Mouse (Mus musculus): ENCODE results near the gene Lsm14a. TPM values are rescaled to one million over a fixed set of nuclear protein-coding genes. Genes with fewer than 3 reads are reported as not detected.

Gene Lsm14a
- polyA plus RNA-seq, 1 experiment from 2014 or later: 76.2 TPM

DNA sequence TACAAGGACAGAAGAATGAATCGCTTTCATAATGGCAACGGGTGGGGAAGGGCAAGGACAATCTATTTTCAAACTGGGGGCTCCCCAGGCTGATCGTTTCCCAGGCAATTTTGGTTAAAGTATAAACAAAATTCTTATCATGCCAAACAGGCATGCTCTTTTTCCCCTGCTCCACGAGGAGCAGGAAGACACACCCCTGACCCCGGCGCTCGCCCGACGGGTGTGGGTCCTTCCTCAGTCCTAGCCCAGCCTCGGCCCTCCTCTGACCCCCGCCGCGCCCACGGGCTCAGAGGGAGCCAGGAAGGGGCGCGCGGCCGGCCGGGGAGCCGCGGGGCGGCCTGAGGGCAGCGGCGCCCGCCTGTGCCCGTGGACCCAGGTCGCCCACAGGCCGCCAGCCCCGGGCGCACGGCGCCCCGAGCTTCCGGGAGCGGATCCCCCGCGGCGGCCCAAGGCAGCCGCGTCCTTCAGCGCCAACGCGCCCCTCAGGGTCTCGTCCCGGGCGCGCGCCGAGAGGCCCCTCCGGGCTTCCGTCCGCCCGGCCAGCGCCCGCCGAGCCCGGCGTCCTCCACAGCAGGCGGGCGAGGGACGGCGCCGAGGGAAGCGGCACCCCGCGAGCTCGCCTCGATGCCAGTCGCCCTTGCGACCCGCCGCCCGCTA lies 80.2 kb downstream of the Lsm14a start:
- Histone ChIP-seq H3K9me3 (ENCODE audit: control insufficient read depth, low read length) (no peaks in the 10 kb centered on the region), H3K4me1 (ENCODE audit: control insufficient read depth, insufficient read depth, low read length) (peaks cover 6% of the 10 kb centered on the region; the same call in 1 of the 2 replicates), H3K27me3 (ENCODE audit: control insufficient read depth, insufficient read depth, low read length) (no peaks in the 10 kb centered on the region), H3K36me3 (ENCODE audit: control insufficient read depth, insufficient read depth, low read length) (no peaks in the 10 kb centered on the region), H3K27ac (ENCODE audit: low read depth, low read length) (peak overlapping the region; percentile 73), H3K9ac (ENCODE audit: low read length) (peak overlapping the region; percentile 86), H3K4me2 (peak overlapping the region; percentile 85), H3K4me3 (ENCODE audit: low read depth, low read length) (peak overlapping the region; percentile 93)
- ATAC-seq (ENCODE audit: low FRiP score) (peak; percentile 91), DNase-seq (ENCODE audit: low spot score, missing footprints) (no peak)
- under 1% methylated on average over 70 of the region's 73 CpGs for WGBS

DNA sequence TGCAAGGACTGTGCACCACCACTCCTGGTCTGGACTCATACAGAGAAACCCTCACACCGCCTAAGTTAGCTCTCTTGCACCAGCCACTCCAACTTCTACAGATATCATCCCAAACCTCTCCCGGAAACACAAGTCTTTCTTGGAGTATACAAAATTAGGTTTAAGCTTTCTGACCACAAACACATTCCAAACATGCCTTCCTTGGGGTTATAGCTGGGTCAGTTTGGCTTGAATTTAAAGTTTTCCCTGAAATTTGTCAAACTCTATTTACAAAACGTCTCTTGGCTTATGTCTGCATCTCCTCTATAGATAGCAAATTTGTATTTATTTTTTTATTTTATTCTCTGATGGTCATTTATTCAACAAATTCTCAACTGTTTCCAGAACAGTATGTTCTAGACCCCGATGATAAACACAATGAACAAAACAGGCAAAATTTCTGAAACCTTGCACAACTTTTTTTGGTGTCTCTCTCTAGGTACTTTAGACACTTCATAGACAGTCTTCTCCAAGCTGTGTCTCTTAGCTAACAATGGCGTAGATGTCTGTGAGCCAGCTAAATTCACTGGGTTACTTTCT lies 83.8 kb downstream of the Lsm14a start:
- Histone ChIP-seq H3K27me3 (ENCODE audit: control insufficient read depth, insufficient read depth, low read length) (no peaks in the 10 kb centered on the region), H3K27ac (ENCODE audit: low read depth, low read length) (no peak overlapping the region), H3K4me3 (ENCODE audit: low read depth, low read length) (no peak overlapping the region), H3K9ac (ENCODE audit: low read length) (no peak overlapping the region), H3K4me2 (no peak overlapping the region), H3K4me1 (ENCODE audit: control insufficient read depth, insufficient read depth, low read length) (peaks cover 6% of the 10 kb centered on the region; the same call in 1 of the 2 replicates), H3K9me3 (ENCODE audit: control insufficient read depth, low read length) (no peaks in the 10 kb centered on the region), H3K36me3 (ENCODE audit: control insufficient read depth, insufficient read depth, low read length) (no peaks in the 10 kb centered on the region)
- WGBS: 86% methylated on average over 5 of the region's 5 CpGs
- ATAC-seq (ENCODE audit: low FRiP score): no peak
- no peak for DNase-seq (ENCODE audit: low spot score, missing footprints)

DNA sequence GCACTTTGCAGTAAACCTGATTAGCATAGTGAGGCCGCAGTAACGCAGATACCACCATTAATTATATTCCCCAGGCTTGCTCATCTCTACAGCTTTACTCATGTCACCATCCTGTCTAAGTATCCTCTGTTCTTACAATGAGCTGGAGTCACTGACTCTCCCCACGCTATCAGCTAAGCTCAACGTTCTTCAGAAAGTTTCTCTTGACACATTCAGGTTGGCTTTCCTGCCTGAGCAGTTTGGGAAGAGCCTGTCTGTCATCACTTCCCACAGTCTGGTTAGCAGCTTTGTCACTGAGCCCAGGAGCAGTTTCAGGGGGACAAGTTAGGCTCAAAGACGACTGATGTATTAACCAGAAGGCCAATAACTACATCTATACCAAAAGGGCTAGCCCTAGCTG lies 84.5 kb downstream of the Lsm14a start:
- no peak for DNase-seq (ENCODE audit: low spot score, missing footprints)

DNA sequence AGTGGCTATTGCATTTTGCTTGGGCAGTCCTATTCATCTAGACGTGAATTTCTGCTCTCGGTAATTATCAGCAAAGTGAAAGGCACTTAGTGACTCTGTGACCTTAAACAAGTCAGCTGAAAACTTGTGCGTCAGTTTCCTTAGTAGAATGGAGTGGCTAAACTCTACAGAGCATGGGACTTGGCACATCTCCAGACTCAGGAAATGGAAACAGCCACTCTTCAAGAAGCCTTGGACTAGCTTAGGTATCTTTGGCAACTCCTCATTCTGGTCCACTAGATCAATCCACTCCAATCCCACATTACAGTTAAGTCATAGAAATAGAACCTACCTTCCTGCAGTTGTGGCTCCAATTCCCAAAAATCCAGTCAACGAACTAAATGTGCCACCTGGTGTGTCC lies 87.7 kb downstream of the Lsm14a start:
- Histone ChIP-seq H3K36me3 (ENCODE audit: control insufficient read depth, insufficient read depth, low read length) (no peaks in the 10 kb centered on the region), H3K27ac (ENCODE audit: low read depth, low read length) (no peak overlapping the region), H3K4me3 (ENCODE audit: low read depth, low read length) (no peak overlapping the region), H3K27me3 (ENCODE audit: control insufficient read depth, insufficient read depth, low read length) (no peaks in the 10 kb centered on the region), H3K4me2 (no peak overlapping the region), H3K9ac (ENCODE audit: low read length) (no peak overlapping the region), H3K9me3 (ENCODE audit: control insufficient read depth, low read length) (no peaks in the 10 kb centered on the region), H3K4me1 (ENCODE audit: control insufficient read depth, insufficient read depth, low read length) (no peaks in the 10 kb centered on the region)
- no peak for DNase-seq (ENCODE audit: low spot score, missing footprints)
- WGBS: 81% methylated on average over 4 of the region's 4 CpGs
- no peak for ATAC-seq (ENCODE audit: low FRiP score)

More for the DNA sequence above, 84.5 kb downstream of the Lsm14a start:
- no peak overlapping the region for H3K4me3 ChIP-seq (ENCODE audit: low read depth, low read length)
- H3K36me3 ChIP-seq (ENCODE audit: control insufficient read depth, insufficient read depth, low read length): no peaks in the 10 kb centered on the region
- no peaks in the 10 kb centered on the region for H3K27me3 ChIP-seq (ENCODE audit: control insufficient read depth, insufficient read depth, low read length)
- H3K4me2 ChIP-seq: no peak overlapping the region
- H3K27ac ChIP-seq (ENCODE audit: low read depth, low read length): no peak overlapping the region
- H3K9me3 ChIP-seq (ENCODE audit: control insufficient read depth, low read length): no peaks in the 10 kb centered on the region
- no peak for ATAC-seq (ENCODE audit: low FRiP score)
- peaks cover 6% of the 10 kb centered on the region; the same call in 1 of the 2 replicates for H3K4me1 ChIP-seq (ENCODE audit: control insufficient read depth, insufficient read depth, low read length)
- 86% methylated on average over 5 of the region's 5 CpGs for WGBS
- H3K9ac ChIP-seq (ENCODE audit: low read length): no peak overlapping the region

DNA sequence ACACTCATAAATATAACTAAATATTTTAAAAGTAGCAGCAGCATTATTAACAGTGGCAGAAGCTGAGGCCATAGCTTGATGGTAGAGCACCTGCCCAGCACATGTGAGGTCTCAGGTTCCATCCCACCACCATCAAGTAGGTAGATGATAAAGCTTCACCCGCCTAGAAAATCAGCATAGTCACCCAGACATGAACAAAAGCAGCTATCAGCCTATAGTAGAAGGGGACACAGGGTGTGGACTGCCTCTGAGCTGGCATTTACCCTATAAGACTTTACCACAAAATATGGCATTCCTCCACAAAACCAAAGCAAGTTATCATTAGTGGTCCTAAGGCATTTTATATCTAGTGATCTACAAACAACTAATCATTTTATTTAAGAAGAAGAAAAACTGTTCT lies 90.5 kb downstream of the Lsm14a start:
- Histone ChIP-seq H3K4me2 (no peak overlapping the region), H3K4me1 (ENCODE audit: control insufficient read depth, insufficient read depth, low read length) (no peaks in the 10 kb centered on the region), H3K27me3 (ENCODE audit: control insufficient read depth, insufficient read depth, low read length) (no peaks in the 10 kb centered on the region), H3K36me3 (ENCODE audit: control insufficient read depth, insufficient read depth, low read length) (no peaks in the 10 kb centered on the region), H3K4me3 (ENCODE audit: low read depth, low read length) (no peak overlapping the region), H3K9ac (ENCODE audit: low read length) (no peak overlapping the region), H3K9me3 (ENCODE audit: control insufficient read depth, low read length) (no peaks in the 10 kb centered on the region), H3K27ac (ENCODE audit: low read depth, low read length) (no peak overlapping the region)
- no peak for DNase-seq (ENCODE audit: low spot score, missing footprints)
- ATAC-seq (ENCODE audit: low FRiP score): no peak
- WGBS: 84% methylated on average over 1 of the region's 1 CpGs

DNA sequence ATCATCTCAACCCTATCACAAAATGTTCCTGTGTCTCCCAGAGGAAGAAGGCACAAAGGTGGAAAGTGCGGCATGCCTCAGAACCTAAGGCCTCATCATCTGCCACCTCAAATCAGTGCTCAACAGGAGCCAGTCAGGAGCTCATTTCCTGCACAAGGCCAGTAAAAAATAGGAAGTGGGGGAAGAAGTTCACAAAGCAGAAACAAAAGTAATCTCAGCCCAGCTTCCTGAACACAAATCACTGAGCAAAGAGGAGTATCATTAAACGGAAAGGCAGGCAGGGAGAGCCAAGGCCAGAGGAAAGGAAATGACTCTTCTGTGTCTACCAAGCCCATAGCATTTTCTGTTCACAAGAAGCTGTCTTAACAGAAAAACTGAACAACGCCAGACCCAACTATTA lies 91.2 kb downstream of the Lsm14a start:
- no peaks in the 10 kb centered on the region for H3K27me3 ChIP-seq (ENCODE audit: control insufficient read depth, insufficient read depth, low read length)
- no peak for DNase-seq (ENCODE audit: low spot score, missing footprints)
- H3K4me3 ChIP-seq (ENCODE audit: low read depth, low read length): no peak overlapping the region
- no peak overlapping the region for H3K27ac ChIP-seq (ENCODE audit: low read depth, low read length)
- no peaks in the 10 kb centered on the region for H3K9me3 ChIP-seq (ENCODE audit: control insufficient read depth, low read length)
- no peaks in the 10 kb centered on the region for H3K4me1 ChIP-seq (ENCODE audit: control insufficient read depth, insufficient read depth, low read length)
- no peak overlapping the region for H3K9ac ChIP-seq (ENCODE audit: low read length)
- WGBS: 89% methylated on average over 3 of the region's 3 CpGs
- H3K4me2 ChIP-seq: no peak overlapping the region
- no peaks in the 10 kb centered on the region for H3K36me3 ChIP-seq (ENCODE audit: control insufficient read depth, insufficient read depth, low read length)
- no peak for ATAC-seq (ENCODE audit: low FRiP score)

DNA sequence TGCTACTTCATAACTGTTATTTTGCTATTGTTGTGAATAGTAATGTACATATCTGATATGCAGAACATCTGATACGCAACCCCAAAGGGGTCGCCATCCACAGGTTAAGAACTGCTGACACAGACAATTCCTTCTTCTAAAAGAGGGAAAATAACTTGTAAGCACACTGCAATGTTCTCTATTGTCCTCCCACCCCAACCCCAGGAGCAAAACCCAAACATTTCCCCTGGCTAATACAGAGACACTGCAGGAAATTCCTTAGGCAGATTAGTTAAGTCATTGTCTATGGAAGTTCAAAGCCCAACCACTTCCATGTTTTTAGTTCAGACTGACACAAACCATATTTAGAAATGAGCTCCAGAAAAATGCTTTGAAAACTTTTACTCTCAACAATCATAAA lies 94.3 kb downstream of the Lsm14a start:
- H3K4me2 ChIP-seq: no peak overlapping the region
- no peaks in the 10 kb centered on the region for H3K27me3 ChIP-seq (ENCODE audit: control insufficient read depth, insufficient read depth, low read length)
- no peaks in the 10 kb centered on the region for H3K9me3 ChIP-seq (ENCODE audit: control insufficient read depth, low read length)
- H3K9ac ChIP-seq (ENCODE audit: low read length): no peak overlapping the region
- ATAC-seq (ENCODE audit: low FRiP score) (no peak), DNase-seq (ENCODE audit: low spot score, missing footprints) (no peak)
- H3K27ac ChIP-seq (ENCODE audit: low read depth, low read length): no peak overlapping the region
- no peaks in the 10 kb centered on the region for H3K4me1 ChIP-seq (ENCODE audit: control insufficient read depth, insufficient read depth, low read length)
- H3K36me3 ChIP-seq (ENCODE audit: control insufficient read depth, insufficient read depth, low read length): no peaks in the 10 kb centered on the region
- no peak overlapping the region for H3K4me3 ChIP-seq (ENCODE audit: low read depth, low read length)
- WGBS: 82% methylated on average over 2 of the region's 2 CpGs

DNA sequence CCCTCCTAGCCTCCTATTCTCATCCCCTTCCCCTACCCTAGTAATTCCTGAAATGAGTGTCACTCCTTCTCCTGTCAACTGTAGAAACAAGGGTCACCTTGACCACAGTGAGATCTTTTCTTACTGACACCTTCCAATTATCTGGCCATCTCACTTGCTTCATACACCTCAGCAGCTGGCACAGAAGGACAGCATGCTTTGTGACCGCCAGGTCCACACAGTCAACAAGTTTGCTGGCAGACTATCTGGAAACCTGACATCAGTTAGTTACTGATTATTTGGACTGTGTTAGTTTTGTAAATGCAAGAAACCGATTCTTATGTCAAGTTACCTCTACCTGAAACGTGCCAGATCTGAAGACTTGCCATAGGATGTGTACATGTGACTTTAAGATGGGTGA lies 97.0 kb downstream of the Lsm14a start:
- H3K4me1 ChIP-seq (ENCODE audit: control insufficient read depth, insufficient read depth, low read length): no peaks in the 10 kb centered on the region
- no peak overlapping the region for H3K4me2 ChIP-seq
- no peak overlapping the region for H3K9ac ChIP-seq (ENCODE audit: low read length)
- H3K4me3 ChIP-seq (ENCODE audit: low read depth, low read length): no peak overlapping the region
- H3K36me3 ChIP-seq (ENCODE audit: control insufficient read depth, insufficient read depth, low read length): no peaks in the 10 kb centered on the region
- no peaks in the 10 kb centered on the region for H3K9me3 ChIP-seq (ENCODE audit: control insufficient read depth, low read length)
- 91% methylated on average over 3 of the region's 3 CpGs for WGBS
- DNase-seq (ENCODE audit: low spot score, missing footprints): no peak
- no peak overlapping the region for H3K27ac ChIP-seq (ENCODE audit: low read depth, low read length)
- no peaks in the 10 kb centered on the region for H3K27me3 ChIP-seq (ENCODE audit: control insufficient read depth, insufficient read depth, low read length)
- no peak for ATAC-seq (ENCODE audit: low FRiP score)
